Mouse (Mus musculus) cerebellum, adult 2 months (tissue): ENCODE measurements at regions not wholly inside any gene's neighbourhood (a gene's known extent, or its start where the extent isn't known, plus 50 kb on each side); places are given as distances from the start of the nearest gene placed in this dataset.

Experiments
- DNase-seq, 2 experiments: peaks; one replicate each; pipeline ENCODE4 v3.0.0; 2021
- H3K27ac ChIP-seq: fragments of 200-500 bp; 2 replicates; pipeline ENCODE4 v1.5.1; 2012; ENCODE audit warnings: low read length, control low read depth, inconsistent platforms; ENCODE audit not compliant: insufficient read depth
- H3K27me3 ChIP-seq: fragments of 200-500 bp; 2 replicates; pipeline ENCODE4 v1.6.1; 2012; ENCODE audit warnings: inconsistent platforms, mild to moderate bottlenecking, low read length, moderate library complexity; ENCODE audit not compliant: control insufficient read depth, insufficient read depth
- H3K4me1 ChIP-seq: fragments of 200-500 bp; 2 replicates; pipeline ENCODE4 v1.6.1; 2011; ENCODE audit warnings: low read length; ENCODE audit not compliant: control insufficient read depth, insufficient read depth
- H3K4me3 ChIP-seq: fragments of 200-500 bp; replicated peaks from 2 replicates; pipeline ENCODE3; 2011; ENCODE audit warnings: mild to moderate bottlenecking, low read depth, low read length, control low read depth; ENCODE audit not compliant: insufficient read depth
- CTCF ChIP-seq: fragments of 200-500 bp; IDR thresholded peaks from 2 replicates; pipeline ENCODE4 v1.5.1; 2011; ENCODE audit warnings: low read depth, mild to moderate bottlenecking, control low read depth, low read length, moderate library complexity, borderline replicate concordance; ENCODE audit not compliant: insufficient read depth
- POLR2A ChIP-seq: fragments of 200-500 bp; IDR thresholded peaks from 2 replicates; pipeline ENCODE4 v1.6.1; 2011; ENCODE audit warnings: low read length, control low read depth, borderline replicate concordance; ENCODE audit not compliant: insufficient read depth
- WGBS: fragments of 180-500 bp; shearing (Covaris S2); methylation state at CpG from one replicate; pipeline ENCODE4 v1.1.7; 2018; 5-methylcytosine and 5-hydroxymethylcytosine counted together

- TF ChIP-seq POLR2A (no peak), CTCF (no peak)
- no peak for DNase-seq
- Histone ChIP-seq H3K27me3 (no peaks in the 10 kb centered on the region), H3K27ac (no peak overlapping the region), H3K4me1 (no peaks in the 10 kb centered on the region), H3K4me3 (no peak overlapping the region)
- WGBS: 57% methylated on average over 1 of the region's 1 CpGs
These were observed 60.1 kb upstream of the Abcb5 start for GRCm38 (mm10) chr12:119026311-119026710.

DNA sequence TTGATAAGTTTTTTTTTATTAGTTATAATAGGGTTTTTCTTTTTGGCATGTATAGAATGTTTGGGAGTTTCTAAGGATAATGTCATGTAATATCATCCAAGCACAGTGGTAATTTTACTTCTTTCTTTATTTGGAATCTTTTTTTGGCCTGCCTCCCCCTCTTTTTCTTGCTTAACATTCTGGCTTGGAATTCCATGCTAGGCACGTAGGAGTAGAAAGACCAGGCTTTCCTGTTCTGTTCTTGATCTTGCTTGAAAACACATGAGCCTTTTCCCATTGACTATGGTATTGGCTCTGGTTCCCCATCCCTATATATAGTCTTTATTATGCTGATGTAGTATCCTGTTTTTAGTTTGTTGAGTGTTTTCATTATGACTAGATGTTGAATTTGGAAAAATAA lies 57.8 kb upstream of the Abcb5 start:
- Histone ChIP-seq H3K27me3 (no peaks in the 10 kb centered on the region), H3K4me1 (no peaks in the 10 kb centered on the region), H3K27ac (no peak overlapping the region), H3K4me3 (no peak overlapping the region)
- no peak for DNase-seq
- WGBS: 62% methylated on average over 1 of the region's 1 CpGs
- TF ChIP-seq POLR2A: no peak
- no peak for TF ChIP-seq CTCF
